Mouse (Mus musculus): Measurements from ENCODE around the gene Ube2k.

Ube2k gene

DNA sequence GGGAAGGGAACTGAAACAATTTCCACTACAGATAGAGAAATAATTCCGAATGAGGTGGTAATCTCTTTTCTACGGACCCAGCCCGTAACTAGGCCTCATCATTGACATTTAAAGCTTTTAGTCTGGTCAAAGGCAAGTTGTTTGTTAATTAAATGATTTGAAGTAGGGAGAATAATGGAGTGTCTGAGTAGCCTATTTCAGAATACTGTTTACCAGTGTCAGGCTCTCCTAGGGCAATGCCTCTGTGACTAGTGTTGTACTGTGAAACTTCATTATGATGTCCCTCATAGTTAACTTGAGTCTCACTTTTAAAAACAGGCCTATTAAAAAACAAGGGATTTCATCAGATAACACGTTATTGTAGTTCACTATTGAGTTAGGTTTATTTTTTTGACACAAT lies 1.1 kb downstream of the Ube2k start:
- no peak for DNase-seq

DNA sequence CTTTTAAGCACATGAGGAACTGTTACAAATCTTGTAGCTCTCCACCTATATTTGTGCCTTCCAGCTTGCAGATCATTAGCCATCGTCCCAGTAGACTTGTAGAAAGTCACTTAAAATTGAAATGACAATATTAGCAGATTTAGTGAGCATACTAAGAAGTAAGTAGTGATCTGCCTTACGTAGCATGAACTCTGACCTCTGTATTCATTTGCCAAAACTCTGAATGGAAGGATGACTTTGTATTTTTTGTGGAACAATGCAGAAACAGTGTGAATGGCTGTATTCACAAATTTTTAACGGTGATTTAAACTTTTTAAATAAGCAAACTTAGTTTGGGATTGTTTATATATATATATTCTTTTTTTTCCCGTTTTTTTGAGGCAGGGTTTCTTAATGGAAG lies 1.8 kb downstream of the Ube2k start:
- DNase-seq = no peak

DNA sequence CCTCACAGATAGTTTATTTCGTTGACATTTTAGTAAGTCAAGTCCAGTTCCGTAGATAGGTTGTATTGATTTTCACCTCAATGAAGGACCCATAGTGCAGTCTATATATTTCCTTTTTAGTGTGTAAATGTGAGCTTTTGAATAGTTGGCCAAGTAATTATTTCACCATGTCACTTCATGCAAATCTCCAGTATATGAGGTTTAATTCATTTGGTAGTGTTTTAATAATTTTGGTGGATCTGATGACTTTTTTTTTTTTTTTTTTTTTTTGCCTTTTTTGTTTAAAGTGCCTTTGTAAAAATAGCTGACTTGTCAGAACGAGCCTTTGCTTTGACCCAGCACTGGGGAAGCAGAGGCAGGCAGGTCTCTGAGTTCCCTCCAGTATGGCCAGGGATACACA lies 2.8 kb downstream of the Ube2k start:
- no peak for DNase-seq

DNA sequence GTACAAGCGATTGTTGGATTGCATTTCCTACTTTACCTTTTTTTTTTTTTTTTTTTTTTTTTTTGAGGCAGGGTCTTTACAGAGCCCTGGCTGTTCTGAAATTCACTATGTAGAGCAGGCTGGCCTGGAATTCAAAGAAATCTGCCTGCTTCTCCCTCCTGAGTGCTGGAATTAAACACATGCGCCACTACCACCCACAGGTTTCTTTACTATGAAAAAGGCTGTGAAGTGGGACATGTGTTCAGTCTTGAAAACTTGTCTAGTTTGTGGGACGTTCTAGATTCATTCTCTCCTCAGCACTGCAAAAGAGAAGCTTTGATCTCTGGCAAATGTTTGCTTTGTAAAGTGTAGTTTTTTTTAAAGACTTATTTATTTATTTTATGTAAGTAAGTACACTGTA lies 4.9 kb downstream of the Ube2k start:
- no peak for DNase-seq

DNA sequence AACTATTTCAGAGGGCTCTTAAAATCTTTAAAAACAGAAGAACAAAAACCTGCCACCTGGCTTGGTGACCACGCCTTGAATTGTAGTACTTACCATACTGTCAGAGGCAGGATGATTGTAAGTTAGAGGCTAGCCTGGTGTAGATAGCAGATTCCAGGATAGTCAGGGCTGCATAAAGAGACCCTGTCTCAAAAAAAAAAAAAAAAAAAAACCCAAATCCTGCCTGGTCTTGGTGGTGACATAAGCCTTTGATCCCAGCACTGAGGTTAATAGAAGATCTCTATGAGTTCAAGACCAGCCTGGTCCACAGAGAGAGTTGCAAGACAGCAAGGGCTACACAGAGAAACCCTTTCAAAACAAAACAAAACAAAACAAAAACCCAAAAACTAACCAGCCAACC lies 6.5 kb downstream of the Ube2k start:
- no peak for DNase-seq

DNA sequence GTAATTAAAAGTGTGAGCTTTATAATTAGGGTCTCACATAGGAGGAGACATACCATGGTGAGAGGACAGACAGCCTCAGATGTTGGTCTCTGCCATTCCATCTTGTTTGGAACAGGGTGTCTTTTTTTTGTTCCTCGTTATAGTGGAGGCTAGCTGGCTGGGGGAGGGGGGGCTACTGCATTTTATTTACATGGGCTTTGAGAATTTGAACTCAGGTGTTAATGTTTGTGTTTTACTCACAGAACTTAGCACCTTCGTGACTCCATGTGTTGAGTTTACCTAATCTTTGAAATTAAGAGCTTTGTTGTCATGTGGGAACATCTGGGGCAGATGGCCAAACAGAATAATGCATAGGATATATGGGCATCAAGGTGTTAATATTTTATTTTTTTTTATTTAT lies 7.6 kb downstream of the Ube2k start:
- DNase-seq = no peak

DNA sequence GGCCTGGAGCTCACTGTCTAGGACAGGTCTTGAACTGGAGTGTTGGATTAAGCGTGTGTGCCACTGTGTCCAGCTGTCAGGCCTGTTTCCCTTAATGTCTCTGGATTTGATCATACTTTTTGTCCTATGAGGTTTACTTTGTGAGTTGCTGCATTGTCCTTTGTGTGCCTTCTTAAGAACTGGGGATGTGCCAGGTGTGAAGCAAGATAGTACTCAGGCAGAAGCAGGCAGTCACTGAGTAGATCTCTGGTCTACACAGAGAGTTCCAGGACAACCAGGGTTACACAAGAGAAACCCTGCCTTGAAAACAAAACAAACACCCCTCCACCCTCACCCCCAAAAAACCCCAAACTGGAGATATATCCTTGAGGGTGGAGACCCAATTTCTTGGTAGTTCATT lies 12.6 kb downstream of the Ube2k start:
- no peak for DNase-seq

DNA sequence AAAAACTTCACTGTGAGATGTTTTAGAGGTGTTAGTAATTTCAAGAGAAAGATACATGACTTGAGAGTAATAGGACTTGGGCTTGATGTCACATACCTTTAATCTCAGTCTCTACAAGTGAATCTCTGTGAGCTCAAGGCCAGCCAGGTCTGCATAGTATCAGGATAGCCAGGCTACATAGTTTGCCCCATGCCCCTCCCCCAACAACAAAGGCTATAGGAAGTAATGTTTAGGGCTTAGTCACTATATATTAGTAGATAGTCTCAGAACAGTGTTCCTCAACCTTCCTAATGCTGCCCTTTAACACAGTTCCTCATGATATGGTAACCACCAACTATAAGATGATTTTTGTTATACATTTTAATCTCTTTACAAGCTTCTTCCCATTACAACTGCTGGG lies 20.1 kb downstream of the Ube2k start:
- no peak for DNase-seq

DNA sequence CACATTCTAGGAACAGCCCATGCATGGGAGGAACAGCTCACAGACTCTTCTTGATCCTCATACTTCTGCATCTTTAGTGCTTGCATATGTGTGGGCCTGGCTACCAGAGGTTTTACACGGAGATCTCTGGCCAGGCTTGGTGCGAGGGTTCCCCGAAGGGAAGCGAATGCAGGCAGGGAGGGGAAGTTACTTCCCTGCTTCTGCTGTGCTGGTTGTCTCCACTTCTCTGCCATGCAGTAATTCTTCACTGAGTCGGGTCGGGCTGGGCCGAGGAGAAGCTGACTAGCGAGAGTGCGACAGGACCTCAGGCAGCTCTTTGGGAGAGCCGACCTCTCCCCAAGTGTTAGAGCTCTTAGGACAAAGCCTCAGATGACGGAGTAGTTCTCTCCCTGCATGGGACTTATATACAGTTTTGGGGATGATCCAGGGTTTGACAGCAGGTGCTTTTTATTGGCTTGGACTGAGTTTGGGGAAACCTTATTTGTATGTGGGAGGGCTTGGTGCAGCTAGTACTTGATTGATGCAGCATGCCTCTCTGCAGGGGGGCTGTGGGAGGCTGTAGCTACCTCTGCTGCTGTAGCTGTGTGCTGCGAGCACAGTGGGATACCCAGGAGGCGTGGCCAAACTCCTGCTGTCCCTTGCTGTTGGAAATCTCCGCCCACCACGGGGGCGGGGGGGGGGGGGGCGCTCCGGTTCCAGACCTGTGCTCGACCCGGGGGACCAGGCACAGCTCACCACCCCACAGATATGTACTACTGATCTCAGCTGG lies 24.3 kb downstream of the Ube2k start:
- peak in 1 of 2 experiments; percentile 44 for DNase-seq

DNA sequence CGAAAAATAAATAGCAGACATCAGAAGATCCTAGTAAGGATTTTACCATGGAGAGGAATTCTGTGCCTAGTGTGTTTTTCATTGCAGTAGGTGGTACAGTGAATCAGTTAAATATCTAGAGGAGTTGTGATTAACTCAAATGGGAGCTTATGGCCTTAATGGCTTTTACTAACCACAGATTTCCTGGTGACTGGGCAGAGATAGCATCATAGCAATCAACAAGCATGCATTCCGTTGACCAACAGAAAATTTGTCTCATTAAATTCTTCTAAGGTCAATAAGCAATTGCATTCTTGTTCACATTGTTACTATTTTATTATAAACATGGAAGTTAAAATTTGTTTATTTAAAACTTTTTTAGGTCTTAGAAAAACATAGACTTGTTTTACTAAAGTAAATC lies 28.5 kb downstream of the Ube2k start:
- no peak for DNase-seq

DNA sequence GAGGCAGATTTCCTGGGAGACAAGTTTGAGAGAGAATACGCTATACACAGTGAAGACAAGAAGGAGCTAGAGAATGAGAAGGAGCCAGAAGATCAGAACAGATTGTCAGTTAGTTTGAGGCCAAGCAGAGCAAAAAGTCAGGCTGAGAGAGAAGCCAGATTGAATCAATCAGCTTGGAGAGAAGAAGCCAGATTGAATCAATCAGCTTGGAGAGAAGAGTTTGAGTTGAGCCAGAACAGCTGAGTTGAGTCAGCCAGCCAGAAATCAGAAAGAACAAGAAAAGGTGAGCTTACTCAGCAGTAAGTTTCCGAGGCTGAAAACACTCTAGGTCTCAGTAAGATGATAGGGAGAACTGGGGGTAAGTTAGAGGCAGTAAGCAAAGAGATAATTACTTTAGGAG lies 37.8 kb downstream of the Ube2k start:
- no peak for DNase-seq

DNA sequence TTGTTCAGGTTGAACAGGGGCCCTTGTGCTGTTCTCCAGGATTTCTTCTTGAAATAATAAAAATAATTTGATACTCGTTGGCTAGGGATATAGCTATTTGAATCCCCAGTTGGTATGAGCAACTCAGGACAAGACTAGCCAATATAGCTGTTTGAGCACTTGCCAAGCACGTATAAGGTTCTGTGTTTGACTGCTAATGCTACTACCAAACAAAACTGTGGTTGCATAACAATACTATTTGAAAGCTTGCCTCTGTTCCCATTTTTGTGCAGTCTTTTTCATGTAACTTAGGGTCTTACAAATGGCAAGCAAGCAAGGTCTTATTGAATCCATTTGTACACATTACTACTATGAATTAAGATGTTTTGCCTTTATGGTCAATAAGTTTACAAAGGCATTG lies 38.9 kb downstream of the Ube2k start:
- no peak for DNase-seq

DNA sequence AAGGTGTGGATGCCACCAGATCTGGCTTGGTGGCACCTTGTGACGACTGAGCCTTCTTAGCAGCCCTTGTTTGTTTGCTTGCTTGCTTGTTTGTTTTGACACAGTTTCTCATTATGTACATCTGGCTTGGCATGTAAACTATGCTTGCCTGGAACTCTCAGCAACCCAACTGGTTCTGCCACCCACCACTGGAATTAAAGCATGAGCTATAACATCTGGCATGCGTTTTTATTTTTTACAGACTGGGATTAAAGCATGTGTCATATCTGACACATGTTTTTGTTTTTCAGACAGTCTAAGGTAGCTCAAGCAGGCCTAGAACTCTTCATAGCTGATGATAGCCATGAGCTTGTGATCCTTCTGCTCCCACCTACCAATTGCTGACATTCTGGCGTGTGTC lies 41.5 kb downstream of the Ube2k start:
- DNase-seq = no peak

DNA sequence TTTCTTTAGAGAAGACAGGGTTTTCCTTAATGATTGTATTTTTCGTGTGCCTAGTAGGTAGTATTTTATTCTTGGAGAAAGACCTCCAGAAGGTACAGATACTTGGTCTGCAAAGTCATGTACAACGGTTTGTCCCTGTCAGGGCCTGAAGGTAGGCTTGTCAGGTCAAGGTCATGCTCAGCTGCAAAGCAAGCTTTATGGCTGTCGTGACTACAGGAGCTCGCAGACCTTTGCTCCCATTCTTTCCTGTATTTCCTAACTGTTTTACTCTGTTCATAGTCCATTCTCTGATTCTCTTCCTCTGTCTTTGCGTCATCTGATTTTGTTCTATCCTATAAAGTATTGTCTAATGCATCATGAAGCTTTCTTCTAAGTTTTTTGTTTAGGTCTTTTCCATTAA lies 49.3 kb downstream of the Ube2k start:
- DNase-seq = peak; percentile 16 to 60

DNA sequence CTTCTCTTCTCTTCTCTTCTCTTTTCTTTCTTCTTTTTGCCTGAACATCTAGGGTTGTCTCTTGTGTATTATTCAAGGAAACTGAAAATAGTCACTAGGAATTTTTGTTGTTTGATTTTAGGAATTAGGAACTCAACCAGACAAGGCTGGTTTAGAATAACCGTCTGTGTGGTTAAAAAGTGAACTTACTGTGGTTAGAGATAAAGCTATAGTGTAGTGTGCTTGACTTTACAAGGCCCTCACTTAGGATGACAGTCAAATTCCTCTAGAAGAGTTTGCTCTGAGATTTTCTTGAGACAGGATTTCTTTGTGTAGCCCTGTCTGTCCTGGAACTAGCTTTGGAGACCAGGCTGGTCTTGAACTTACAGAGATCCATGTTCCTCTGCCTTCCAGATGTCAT lies 53.2 kb downstream of the Ube2k start:
- no peak for DNase-seq

DNA sequence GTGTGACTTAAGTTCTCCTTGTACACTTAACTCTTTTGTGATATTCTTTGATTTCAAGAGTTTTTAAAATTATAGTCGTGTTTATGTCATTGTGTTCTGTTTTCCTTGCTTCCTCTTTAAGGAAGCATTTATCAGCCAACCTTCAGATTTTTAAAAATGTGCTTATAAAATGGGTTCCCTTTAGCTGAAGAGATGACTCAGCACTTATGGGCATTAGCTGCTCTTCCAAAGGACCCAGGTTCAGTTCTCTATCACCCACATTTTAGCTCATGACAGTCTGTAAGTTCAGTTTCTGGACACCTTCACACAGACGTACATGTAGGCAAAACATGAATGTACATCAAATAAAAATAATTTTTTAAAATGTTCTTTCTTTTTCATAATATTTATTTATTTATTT lies 55.4 kb downstream of the Ube2k start:
- no peak for DNase-seq

DNA sequence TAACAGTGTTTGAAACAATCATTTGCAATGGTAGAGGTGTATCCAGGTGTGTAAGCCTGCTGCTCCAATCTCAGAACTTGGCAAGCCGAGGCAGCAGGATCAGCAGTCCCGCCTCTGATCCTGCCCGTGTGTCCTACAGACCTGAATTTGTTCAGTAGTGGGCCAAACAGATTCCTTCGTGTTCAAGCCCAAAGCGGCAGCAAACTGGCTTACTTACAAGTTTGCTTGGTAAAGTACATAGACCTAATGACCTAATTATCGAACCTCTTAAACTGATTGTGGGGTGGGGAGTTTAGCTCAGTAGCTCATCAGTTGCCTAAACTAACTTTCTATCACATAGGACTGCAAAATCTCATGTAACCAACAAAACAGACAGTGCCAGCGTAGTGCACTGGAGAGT lies 62.6 kb downstream of the Ube2k start:
- no peak for DNase-seq

DNA sequence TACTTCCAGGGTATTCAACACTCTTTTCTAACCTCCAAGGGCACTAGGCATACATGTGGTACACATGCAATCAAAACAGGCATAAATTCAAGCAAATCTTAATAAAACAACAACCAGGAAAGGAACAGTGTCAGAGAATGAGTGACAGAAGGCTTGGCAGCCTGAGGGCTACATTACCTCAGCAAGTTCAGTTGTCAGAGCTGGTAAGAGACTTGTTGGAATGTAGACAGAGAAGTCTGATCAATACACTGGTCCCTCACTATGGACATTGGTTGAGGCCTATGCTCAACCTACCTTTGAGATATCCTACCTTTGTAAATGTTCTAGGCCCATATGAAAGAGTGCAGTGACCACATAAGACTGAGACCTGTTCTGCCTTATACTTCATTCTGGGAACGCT lies 69.8 kb downstream of the Ube2k start:
- no peak for DNase-seq

DNA sequence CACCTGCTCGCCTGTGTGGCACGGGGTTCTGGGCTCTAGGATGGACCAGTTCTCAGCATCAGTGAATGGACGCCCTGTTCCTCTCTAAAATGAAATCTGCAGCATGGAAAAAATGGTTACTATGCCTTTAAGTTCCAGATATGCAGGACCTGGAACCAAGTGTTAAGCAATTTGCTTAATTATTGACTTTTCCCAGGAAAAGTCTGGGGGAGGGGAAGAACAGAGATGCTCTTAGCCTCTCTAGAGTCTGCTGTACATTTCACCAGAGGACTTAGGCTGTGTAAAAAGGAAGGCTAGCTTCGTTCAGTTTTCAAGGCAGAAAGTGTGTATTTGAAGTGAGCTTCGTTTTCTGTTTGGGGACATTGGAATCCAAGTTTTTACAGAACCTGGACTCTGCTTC lies 72.7 kb downstream of the Ube2k start:
- peak in 1 of 2 experiments; percentile 33 for DNase-seq

DNA sequence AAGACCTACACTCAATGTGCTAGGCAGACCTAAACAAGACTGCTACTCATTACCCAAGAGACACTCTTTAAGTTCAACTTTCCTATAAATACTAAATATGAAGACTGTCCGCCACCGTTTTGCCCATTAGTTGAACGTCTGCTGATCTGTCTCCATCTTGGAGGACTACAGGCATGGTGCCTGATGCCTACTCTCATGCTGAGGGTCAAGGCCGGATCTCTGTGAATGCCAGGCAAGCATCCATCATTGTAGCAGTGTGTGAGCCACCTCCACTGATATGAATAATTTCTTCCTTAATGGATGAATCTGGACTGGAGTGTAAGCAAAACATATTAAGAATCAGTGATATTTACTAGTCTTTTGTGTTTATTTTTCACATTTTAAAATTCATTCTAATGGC lies 73.5 kb downstream of the Ube2k start:
- no peak for DNase-seq

DNA sequence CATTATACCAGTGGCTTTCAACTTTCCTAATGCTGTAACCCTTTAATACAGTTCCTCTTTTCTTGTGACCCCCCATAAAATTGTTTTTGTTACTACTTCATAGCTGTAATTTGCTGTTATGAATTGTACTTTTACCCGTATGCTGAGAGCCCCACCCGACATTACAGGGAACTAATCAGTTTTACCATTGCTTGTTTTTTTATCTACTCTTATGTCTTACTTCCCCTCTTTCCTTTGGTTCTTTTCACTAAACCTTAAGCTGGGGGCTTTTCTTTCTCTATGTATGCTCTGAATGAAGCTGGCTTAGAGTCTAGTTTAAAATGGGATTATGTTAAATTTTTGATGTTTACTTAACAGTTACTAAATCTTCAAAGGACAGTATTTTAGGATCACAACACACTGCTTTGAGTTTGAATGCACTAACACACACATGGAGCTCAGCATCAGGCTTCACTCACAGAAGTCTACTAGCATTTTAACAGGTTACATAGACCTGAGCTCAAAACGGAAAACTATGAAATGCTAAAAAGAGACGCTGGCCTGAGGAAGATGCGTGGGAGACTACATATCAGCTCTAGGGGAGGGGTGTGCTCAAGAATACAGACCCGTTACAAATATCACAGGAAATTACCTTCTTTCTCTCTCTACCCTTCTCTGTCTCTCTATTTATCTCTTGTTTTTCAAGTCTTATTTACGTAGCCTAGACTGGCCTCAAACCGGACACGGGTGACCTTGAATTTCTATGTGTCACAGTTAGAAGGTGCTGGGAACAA lies 76.3 kb downstream of the Ube2k start:
- DNase-seq = no peak

DNA sequence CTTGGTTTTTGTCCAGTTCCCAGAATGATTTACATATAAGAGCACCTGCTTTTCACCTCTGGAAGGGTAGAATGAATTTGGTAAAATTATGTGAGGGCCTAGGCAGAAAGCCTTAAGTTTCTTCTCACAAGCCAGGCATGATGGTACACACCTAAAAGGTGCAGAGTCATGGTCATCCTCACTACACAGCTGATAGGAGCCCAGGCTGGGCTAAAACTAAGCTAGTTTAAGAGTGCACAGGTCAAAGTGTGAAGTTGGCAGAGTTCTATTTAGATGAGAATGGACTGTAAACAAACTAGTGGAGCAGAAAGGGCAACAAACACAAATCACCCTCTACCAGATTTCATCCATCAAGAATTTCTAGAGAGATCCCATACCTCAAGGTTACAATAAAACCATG lies 87.3 kb downstream of the Ube2k start:
- DNase-seq = peak in 1 of 2 experiments; percentile 18

DNA sequence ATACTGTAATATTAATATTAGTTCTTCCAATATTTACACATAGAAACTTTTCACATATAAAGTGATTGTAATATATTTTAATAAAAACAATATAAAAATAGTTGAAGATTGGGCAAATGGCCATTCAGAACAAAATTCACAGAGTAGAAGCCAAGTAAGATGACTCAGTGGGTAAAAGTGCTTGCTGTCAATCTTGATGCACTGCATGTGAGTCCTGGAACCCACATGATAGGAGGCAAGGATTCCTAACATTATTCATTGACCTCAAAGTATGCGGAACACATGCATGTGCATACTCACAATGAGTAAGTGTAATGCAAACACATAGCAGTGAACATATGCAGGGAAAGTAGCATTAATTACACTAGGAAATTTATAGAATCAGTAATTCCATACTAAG lies 101.9 kb downstream of the Ube2k start:
- DNase-seq = no peak

Measured in kidney, postnatal 25 days (tissue).